Mouse (Mus musculus): ENCODE measurements at regions not wholly inside any gene's neighbourhood (a gene's known extent, or its start where the extent isn't known, plus 50 kb on each side); places are given as distances from the start of the nearest gene placed in this dataset.
"Not testable (repeated sequence)": the region's sequence is repeated elsewhere in the genome, so short reads cannot be mapped to it uniquely, and the experiment has no call there.

DNA sequence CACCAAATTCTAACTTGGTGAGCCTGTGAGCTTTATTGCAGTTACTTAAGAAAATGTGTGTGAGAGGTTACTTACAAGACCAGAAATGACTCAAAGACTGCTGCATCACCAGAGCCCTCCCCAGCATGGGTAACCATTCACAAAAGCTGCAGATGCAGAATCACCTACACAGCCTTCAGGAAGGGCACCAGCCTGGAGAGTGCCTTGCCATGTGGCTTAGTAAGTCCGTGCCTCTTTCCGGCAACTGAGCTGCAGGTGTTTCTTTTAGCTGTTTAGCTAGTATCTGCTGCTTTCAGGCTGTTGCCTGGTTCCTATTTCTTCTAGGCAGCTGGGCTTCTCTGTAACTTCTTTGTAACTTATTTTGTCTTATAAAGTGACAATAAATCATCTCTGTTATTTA lies 213.2 kb upstream of the Stxbp6 start:
- intact Hi-C loops (cut with DNase I), result no loop called here
- no peak for DNase-seq

DNA sequence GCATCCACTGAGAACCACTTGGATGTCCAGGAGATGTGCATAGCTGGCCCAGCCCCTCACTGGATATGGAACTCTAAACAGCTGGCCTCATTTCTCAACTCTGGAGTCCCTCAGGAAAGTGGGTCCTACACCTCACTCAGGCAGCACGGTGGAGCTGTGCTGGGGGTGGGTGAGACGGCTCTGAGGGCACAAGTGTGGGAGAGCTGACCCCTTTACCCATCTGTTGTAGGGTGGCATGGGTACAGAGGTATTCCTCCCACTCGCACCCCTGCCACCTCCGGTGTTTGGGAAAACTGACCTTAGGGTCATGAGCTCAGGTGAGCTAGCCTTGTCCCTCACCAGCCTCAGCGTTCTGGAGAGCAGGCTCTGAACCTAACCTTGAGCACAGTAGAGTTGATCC lies 181.8 kb upstream of the Stxbp6 start:
- no peak for DNase-seq
- intact Hi-C loops (cut with DNase I), result no loop called here

DNA sequence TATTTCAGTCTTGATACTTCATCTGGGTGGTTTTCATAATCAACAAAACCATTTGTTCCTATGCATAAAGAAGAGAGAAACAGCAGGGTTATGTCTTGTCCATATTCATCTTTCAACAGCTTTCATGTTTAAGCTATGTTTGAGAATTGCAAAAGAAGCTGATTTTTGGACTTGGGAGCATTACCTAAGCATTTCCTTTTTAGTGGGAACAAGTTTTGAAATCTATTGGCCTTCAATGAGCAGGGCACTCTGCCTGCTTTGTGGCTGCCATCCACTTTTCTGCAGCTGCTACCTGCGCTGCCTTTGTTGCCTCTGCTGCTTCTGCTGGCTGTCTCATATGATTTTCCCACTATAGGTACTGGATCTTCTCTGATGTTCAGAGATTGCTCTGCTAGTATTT lies 136.6 kb upstream of the Stxbp6 start:
- intact Hi-C loops (cut with DNase I), result no loop called here

DNA sequence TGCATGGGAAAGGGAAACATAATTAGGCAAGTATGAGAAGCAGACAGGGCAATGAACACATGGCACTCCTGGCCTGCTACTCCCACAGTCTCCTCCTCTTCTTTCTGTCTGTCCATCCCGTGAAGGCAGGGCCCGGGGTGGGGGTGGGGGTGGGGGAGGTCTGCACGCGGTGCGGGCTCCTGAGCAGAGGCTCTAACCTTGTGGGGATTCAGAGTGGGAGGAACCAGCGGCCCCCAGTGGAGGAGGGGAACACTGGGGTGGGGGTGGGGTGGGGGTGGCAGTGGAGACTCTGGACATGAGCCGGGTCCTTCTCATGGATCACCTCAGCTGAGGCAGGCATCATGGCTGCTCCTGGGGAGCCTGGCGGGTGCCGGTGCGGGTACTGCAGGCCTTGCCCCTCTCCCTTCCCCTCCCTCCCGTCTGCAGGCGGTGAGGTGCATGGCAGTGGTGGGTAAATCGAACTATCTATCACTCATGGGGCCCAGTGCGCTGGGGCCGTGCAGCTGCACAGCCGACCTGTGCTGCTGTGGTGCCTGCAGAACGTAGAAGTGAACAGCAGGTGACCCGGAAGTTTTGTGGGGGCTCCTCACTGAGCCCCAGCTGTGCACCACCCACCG lies 120.9 kb upstream of the Stxbp6 start:
- DNase-seq, result no peak
- intact Hi-C loops (cut with DNase I), result no loop called here

More for the DNA sequence above, 136.6 kb upstream of the Stxbp6 start:
- no peak for DNase-seq

DNA sequence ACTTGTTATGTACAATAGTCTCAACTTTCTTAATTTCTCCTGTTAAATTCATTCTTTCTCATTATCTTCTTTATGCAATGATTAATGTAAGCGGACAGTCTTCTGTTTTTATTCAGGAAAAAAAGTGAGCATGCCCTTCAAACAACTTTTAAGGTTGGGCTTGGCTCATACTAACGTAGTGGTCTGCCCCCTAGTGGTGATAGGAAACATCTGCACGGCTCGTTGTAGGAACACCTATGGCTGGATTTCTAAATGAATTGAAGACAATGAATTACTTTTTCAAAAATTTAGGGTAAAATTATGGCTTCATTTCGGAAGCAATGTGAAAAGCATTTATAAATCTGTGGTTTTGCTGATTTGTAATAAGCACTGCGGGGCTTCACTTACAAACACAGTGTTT lies 112.6 kb upstream of the Stxbp6 start:
- DNase-seq, result peak; percentile 18 to 41

DNA sequence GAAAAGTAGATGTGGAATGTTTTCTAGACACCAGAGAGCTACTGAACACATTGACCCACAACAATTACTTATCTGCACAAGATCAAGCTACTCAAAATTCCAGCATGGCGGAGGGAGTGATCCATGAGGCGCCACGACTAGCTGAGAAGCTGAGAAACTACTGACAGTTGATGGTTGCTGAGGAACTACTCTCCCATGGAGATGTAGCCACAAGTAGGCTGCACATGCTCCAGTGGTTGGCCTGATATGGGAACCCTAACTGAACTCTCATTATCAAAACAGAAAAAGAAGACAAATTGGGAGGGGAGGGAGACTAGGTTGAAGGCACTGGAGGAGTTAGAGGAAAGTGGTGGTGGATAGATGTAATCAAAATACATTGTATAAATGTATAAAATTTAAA lies 110.0 kb upstream of the Stxbp6 start:
- no peak for DNase-seq
- intact Hi-C loops (cut with DNase I), result no loop called here

More for the DNA sequence above, 112.6 kb upstream of the Stxbp6 start:
- intact Hi-C loops (cut with DNase I), result no loop called here

DNA sequence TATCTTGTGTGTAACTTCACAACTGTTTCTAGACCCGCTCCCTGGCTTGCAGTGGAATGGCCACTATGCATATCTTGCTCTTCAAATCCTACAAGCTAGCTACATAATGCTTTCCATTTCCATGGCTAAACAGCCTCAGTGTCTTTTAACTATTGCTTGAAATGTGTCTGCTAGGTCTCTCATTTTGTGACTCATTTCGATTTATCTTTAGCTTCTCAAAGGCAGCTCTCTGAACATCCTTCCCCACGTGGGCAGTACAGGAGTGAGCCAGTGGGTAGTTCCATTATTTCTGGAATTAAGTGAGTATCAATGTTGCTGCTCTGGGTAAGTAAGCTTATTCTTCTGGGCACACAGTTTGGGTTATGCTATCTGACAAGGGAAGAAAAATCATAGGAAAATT lies 102.9 kb upstream of the Stxbp6 start:
- DNase-seq, result no peak

DNA sequence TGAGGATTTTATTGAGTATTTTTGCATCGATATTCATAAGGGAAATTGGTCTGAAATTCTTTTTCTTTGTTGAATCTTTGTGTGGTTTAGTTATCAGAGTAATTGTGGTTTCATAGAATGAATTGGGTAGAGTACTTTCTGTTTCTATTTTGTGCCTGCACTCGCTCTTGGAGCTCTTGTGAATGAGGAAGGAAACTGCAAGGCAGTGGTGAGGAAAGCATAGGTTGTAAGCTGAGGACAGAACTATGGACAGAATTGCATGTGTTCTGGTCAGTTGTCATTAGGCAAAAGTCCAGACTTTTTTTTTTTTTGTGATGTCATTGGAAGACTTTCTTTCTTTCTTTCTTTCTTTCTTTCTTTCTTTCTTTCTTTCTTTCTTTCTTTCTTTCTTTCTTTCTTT lies 100.8 kb upstream of the Stxbp6 start:
- intact Hi-C loops (cut with DNase I); DNase-seq: not testable (repeated sequence)

More for the DNA sequence above, 102.9 kb upstream of the Stxbp6 start:
- intact Hi-C loops (cut with DNase I), result no loop called here

DNA sequence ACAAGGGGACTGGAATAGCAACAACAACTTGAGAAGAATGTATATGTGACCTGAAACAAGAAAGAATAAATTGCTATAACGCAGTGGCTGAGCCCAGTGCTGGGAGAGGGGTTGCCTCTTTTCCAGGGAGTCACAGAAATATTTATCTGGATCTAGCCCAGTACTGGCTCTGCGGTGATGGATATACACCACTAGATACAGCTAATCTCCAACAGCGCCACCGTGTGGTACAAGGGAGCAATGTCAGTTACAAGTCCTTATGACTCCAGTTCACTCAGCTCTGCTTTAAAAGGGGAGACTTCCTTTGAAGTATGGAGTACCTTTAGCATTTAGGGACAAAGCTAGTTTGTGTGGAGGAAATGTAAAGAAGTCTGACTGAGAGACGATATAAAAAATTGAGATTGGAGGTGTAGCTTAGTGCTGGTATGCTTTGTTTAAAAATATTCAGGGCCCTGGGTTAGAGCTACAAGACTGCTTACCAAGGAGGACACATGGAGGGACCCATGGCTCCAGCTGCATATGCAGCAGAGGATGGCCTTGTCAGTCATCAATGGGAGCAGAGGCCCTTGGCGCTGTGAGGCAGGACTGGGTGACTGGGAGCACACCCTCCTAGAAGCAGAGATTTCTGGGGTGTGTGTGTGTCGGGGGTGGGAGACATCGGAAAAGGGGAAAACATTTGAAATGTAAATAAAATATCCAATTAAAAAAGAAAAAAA lies 97.6 kb upstream of the Stxbp6 start:
- intact Hi-C loops (cut with DNase I), result loop anchor here (5.0 kb wide), 1 partner anchor 445 kb away; no protein-coding TSS in a partner anchor
- DNase-seq, result peak; percentile 79 to 82

DNA sequence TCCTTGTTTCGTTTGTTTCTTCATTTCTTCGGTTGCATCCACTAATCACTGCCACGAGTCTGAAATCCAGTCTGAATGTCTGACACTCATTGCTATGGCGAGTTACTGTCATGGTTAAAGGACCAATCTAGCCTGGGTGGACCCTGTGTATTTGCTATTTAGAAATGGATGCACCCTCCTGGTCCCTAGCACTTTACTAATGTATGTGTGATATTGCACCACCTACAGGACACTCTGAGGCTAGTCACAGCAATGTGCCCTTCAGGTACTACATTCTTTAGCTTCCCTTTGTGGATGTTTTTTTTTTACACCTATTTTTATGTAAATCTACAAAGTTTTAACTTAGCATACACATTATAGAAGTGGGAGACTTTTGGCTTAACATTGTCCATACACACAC lies 87.5 kb upstream of the Stxbp6 start:
- DNase-seq, result peak; percentile 7 to 19
- intact Hi-C loops (cut with DNase I), result loop anchor here (5.0 to 10.0 kb wide), 2 partner anchors 157 to 490 kb away; no protein-coding TSS in a partner anchor

DNA sequence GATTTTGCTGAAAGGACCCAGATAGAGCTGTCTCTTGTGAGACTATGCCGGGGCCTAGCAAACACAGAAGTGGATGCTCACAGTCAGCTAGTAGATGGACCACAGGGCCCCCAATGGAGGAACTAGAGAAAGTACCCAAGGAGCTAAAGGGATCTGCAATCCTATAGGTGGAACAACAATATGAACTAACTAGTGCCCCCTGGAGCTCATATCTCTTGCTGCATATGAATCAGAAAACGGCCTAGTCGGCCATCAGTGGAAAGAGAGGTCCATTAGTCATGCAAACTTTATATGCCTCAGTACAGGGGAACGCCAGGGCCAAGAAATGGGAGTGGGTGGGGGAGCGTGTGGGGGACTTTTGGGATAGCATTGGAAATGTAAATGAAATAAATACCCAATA lies 87.1 kb upstream of the Stxbp6 start:
- not testable (repeated sequence) for DNase-seq
- intact Hi-C loops (cut with DNase I), result loop anchor here (2.0 to 10.0 kb wide), 3 partner anchors 157 to 489 kb away; no protein-coding TSS in a partner anchor

DNA sequence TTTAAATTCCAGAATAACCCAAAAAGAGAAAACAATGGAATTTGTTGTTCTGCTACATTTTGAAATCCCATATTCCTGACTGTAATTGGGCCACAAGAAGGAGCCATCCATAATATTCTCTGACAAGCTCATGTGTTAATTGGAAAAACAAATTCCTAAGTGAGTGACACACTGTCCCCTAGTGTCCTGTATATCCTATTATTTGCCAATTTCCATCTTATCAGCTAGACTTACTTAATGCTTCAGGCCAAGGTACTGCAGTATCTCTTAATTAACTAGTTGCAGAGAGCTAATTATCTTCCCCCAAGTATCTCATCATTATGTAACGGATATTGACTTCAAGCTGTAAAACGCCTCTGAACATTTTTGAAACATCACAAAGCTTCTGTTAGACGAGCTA lies 84.5 kb upstream of the Stxbp6 start:
- DNase-seq, result no peak
- intact Hi-C loops (cut with DNase I), result loop anchor here (5.0 kb wide), 1 partner anchor 82 kb away; no protein-coding TSS in a partner anchor

DNA sequence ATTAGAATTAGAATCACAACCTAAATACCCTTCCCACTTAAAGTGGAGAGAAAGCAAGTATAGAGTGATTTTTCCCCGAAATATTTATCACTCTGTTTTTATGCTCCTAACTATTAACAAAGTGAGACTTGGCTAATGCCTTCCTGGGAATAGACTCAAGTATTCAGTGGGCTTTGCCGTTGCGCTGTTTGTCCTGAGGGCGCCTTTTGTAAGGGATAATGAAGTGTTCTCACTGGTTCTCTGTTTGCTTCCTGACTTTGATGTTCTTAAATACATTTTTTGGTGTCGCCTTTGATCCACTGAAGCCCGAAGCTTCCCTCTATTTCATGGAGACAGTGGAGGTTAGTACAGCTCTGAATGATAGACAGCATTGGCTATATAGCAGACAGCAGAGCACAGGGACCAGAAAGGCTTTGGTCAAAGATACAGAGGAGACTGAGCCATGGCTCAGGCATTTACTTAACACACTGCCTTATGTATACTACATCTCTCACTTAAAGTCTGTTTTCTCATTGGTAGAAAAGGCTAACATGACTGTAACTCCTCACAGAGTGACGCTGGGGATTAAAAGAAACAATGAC lies 63.0 kb upstream of the Stxbp6 start:
- intact Hi-C loops (cut with DNase I), result no loop called here
- no peak for DNase-seq

DNA sequence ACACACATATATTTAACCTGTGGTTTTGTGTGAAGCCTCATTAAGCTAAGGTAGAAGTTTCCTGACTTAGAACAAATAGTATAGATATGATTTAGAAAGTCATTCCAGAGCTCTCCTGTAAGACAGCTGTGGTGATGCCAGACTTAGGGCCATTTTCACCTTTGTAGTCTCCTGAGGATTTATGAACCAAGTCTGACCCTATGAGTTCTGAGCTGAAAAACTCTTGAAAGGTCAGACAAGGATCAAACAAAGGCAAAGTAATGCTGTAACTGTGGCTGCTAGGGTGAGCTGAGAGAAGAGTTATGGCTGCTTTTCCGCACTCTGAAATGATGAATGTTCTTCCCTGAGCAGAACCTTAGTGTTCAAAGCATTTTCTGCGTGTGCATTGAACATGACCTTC lies 58.9 kb upstream of the Stxbp6 start:
- intact Hi-C loops (cut with DNase I), result no loop called here

DNA sequence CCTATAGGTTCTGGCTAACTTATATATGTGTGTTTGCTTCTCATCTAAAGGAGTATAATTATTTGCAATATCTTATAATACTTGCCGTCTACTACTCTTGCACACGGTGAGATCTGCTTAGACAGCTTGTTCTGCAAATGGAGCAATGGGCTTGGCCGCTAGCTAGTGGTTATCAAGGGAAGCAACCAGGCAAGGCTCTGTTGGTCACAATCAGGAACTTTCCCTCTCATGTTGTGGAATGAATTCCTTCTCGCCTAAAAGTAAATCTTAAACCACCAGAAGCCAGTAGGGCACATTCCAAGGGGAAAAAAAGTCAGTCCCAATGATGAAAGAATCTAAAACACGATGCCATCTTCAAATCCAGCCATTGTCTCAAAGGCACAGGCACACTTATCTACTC lies 56.6 kb upstream of the Stxbp6 start:
- intact Hi-C loops (cut with DNase I), result no loop called here
- no peak for DNase-seq

More for the DNA sequence above, 58.9 kb upstream of the Stxbp6 start:
- DNase-seq, result no peak

DNA sequence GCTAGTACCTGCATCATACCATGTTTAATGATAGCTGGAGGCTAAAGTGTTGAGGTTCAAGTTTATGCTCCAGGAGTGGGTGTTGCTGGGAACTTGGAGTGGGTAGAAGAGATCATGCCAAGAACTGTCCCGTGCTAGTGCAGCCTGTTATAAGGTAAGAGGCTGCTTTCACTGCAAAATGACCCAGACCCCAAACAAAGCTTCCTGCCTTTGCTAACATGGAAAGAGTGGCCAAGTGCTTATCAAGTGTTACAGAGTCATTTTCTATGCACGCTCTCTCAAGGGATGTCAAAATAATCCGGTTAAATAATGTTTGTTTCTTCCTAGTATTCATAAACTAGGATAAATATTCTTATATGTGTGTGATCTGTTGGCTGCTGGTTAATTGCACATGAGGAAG lies 51.4 kb upstream of the Stxbp6 start:
- no peak for DNase-seq
- intact Hi-C loops (cut with DNase I), result no loop called here
